Mouse (Mus musculus) erythroid progenitor cell, adult 5-6 weeks (primary cell): ENCODE results near the gene Fastkd3. TPM values are rescaled to one million over a fixed set of nuclear protein-coding genes. Genes with fewer than 3 reads are reported as not detected.
"Not testable (repeated sequence)": the region's sequence is repeated elsewhere in the genome, so short reads cannot be mapped to it uniquely, and the experiment has no call there.

Experiments
- ATAC-seq: replicated peaks from 2 replicates; pipeline ENCODE4 v1.8.0; 2016; ENCODE audit warnings: moderate number of reproducible peaks, mild to moderate bottlenecking, moderate TSS enrichment, inconsistent platforms; ENCODE audit not compliant: poor library complexity, low FRiP score, severe bottlenecking
- total RNA-seq, 2 experiments: library from RNA; stranded (forward) in 1 of 2; stranded (reverse) in 1 of 2; fragments of 150-400 nt in 1 of 2; fragments of 186-747, 209-891 nt in 1 of 2; gene quantifications; 2 replicates each; pipeline versions ENCODE4 v1.2.3 to v1.2.4; 2015 to 2017; ENCODE audit warnings: low replicate concordance in 2 of 2

Fastkd3 gene
- total RNA-seq (2015; ENCODE audit: low replicate concordance) (7.9 and 24.7 TPM in 2 replicates), total RNA-seq (2017; ENCODE audit: low replicate concordance) (4.6 TPM in 1 of 2 replicates, not detected in the other)

GRCm38 (mm10) chr13:68581747-68582516 lies at the start of gene Fastkd3, which contains the start of gene Mtrr:
Gene Fastkd3, plus strand, starts transcription at chr13:68582234.
Gene Mtrr, minus strand, starts transcription at chr13:68582149.
- peak; percentile 85 for ATAC-seq

DNA sequence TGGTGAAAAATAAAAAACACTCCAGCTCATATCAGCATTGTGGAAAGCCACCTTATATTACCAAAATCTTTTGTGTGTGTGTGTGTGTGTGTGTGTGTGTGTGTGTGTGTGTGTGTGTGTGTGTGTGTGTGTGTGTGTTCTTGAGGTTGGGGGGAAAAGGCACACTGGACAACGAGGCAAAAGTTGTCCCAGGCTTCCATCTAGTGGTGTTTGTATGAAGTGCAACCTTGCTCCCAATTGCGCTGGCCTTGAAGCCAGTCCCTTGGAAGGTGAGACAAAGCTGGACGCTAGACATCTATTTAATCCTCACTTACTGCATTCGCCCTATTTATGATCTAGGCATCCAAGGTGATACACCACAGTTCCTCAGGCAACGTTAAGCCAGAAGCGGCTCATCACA lies 28.6 kb upstream of the Fastkd3 start:
- not testable (repeated sequence) for ATAC-seq

- ATAC-seq: no peak
Observed at GRCm38 (mm10) chr13:68568110-68568509, 13.9 kb upstream of the Fastkd3 start.

- no peak for ATAC-seq
Observed at GRCm38 (mm10) chr13:68568548-68568947, 13.5 kb upstream of the Fastkd3 start.

DNA sequence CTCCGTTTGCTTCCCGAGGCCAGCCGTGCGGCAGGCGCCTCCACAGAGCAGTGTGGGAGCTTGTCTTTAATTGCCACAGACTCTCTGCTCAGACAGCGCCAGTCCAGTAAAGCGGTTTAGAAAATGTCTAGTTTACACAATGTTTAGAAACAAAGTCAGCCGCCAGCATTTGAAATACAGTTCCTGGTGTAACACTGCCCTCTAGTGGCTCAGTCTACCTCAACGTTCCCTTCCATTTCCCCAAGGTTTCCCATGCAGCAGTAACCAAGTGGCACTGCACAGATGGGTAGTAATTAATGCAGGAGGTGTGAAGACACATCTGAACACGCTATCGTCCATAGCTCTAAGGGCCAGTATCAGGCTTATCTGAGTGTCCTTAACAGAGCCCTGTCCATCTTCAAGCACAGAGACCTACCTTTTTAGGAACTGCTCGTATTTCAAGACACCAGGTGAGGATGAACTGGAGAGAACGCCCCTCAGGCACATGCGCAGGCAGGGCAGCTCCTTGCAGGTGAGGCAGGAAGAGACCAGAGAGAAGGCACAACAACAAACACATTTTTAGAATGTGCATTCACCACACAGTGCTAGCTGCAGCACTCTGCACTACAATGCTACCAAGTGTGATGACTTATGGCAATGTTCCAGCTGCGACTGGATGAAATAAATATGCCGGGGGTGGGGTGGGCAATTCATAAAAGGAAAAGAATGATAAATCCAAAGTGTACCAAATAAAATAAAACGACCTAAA lies 12.3 kb upstream of the Fastkd3 start:
- ATAC-seq: no peak

DNA sequence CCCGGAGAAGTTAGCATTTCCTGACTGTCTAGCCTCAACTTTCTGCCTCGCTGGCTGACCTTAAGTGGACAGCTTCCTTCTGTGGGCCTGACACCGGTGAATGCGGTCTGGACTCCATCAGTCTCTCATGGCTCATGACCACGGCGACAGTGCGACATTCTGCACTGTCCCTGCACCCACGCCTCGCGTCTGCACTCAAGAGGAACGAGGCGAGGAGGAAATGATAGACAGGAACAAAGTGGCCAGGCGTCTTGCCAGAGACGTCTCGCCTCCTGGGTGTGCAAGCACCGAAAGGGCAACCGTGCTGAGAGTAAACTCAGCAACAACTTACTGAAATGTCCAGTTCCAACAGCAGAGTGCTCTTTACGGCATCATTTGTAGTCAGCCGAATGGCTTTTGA lies 9.8 kb upstream of the Fastkd3 start:
- no peak for ATAC-seq

DNA sequence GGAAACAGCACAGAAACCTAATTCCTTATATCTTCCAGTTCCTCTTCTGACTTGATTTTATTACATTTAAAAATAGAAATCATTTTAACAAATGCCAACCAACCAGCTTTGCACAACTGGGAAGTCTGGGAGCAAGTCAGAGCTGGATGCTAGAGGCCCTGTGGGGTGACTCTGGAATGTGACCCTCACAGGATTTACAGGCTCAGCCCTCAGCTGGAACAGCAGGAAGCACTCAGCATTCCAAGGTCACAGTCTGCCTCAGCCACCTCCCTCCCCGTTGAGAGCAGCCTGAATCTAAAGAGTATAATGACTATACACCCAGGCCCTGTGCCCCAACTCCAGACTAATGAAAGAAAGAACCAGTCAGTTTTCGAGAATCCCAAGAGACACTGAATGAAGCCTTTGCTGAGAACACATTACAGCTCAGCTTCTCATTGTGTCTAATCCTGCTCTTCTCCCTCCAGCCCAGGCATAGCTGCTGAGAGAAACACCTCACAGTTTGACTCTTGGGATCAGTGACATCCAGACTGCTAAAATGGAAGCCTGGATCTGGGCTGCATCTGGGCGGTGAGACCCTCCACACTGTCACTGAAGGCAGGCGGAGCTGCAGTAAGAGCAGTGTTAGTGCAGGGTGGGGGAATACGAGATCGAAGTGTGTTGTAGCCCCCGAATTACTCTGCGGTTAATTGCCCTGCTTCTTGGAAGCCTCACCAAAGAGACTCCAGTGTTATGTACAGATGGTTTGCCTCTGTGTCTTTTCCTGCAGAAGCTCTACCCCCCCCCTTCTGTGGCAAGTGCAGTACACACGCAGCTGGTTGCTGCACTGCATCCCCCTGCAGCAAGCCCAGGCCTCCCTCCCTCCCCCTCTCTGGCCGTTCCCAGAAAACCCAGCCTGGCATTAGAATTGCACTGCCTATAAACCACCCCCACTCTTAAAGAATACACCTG lies 8.8 kb upstream of the Fastkd3 start:
- no peak for ATAC-seq

DNA sequence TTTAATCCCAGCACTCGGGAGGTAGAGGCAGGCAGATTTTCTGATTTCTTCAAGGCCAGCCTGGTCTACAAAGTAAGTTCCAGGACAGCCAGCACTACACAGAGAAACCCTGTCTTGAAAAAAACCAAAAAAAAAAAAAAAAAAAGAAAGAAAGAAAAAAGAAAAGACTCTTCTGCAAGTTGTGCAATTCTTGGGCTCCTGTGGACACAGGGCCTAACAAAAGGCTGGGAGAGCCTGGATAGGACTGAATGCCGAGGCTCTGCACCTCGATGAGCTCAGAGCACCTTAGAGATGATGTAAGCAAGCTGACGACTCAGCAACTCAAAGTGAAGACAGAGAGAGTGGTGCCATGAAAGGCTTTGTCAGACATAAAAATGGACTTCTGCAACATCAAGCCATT lies 7.6 kb upstream of the Fastkd3 start:
- ATAC-seq: no peak

DNA sequence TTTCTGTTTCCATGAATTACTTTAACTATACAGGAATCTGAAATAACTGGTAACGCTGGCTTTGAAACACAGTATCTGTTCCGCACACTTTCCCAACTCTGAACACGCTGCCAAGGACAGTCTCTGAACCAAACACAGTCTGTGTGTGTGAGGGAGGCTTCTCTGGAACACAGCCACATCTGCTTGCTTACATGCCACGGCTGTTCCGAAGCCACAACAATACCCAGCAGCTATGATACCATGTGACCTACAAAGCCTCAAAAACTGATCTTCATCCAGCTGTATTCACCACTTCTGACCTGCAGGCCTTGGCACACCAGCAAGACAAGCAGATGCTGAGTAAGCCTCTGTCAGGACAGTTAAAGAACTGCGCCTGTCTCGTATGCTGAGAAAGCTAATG lies 4.1 kb upstream of the Fastkd3 start:
- ATAC-seq: no peak

DNA sequence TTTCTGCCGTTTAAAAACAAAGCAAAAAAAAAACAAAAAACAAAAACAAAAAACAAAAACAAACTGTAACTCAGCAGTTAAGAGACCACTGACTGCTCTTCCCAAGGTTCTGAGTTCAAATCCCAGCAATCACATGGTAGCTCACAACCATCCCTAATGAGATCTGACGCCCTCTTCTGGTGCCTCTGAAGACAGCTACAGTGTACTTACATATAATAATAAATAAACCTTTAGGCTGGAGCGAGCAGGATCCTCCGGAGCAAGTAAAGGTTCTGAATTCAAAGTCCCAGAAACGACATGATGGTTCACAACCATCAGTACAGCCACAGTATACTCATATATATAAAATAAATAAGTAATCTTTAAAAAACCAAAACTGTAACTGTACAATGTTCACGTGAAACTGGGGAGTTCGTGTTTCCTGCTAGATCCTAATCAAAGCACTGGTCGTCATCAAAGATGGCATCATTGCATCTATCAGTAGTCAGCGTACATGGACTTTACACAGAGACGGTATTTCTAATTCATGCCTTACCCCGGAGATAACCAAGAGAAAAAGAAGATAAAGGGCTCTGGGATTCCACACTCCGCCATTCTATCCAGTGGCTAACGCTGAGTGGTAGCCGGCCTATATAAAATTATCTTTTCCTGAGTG lies 821 bp upstream of the Fastkd3 start:
- no peak for ATAC-seq

GRCm38 (mm10) chr13:68582517-68582780 lies 415 bp downstream of the Fastkd3 start:
- no peak for ATAC-seq

DNA sequence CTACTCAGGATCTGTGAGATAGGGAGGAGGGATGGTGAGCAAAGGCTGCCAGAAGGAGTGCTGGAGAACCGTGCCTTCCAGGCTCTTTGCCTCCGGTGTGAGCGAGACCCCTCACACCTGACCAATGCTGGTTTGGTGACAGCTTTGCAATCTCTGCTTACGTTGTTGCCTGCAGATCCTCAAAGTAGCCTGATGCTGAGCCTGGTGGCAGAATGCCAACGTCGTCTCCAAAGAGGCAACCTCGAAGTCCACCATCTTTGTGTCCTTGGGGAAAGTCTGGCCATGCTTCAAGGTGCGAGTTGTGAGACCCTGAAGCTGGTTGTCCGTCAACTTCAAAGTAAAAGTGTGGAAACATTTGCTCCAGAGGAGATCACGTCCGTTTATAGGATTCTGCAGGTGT lies 1.9 kb downstream of the Fastkd3 start:
- no peak for ATAC-seq

GRCm38 (mm10) chr13:68585441-68585840 lies 3.4 kb downstream of the Fastkd3 start:
- no peak for ATAC-seq

GRCm38 (mm10) chr13:68588352-68588751 lies 6.3 kb downstream of the Fastkd3 start:
- no peak for ATAC-seq

- ATAC-seq: no peak
Observed at GRCm38 (mm10) chr13:68593797-68594196, 11.8 kb downstream of the Fastkd3 start.

DNA sequence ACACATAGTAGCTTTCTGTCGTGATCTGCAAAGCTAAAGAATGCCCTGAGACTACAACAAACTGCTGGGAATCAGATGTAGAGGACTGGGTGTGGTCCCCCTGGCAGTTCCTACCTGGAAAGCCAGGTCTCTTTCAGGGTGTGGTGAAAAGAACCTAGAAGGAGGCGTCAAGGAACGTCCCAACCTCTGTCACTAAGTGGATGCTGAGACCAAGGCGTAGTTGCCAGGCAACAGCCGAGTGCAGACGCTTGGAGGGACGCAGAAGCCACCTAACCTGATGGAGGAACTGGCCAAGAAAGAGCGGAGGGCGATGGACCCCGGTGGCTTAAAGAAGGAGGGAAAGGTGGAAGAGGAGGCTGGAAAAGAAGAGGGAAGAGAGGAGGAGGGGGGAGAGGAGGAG lies 15.2 kb downstream of the Fastkd3 start, which contains the start of gene 1700001L19Rik:
Gene 1700001L19Rik, plus strand, starts transcription at position 223 of the 400 bp plus-strand sequence.
- ATAC-seq: no peak

DNA sequence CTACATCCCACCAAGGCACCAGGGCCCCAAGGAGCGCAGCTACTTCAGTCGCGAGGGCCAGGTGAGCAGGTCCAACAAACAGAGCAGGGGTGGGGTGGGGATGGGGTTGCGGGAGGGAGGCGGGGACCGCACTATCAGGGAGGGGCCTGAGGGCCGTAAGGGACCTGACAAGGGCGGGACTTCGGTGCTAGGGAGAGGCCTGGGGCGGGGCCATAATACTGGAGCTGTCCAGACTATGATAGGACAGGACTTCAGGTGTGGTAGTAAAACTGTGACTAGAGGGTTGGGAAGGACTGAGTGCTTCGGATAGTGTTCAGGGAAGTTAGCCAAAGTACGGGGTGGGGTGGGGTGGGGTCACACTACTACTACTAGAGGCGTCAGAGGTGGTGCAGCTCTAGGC lies 15.6 kb downstream of the Fastkd3 start:
- ATAC-seq: no peak; the same call in 1 of the 2 replicates

DNA sequence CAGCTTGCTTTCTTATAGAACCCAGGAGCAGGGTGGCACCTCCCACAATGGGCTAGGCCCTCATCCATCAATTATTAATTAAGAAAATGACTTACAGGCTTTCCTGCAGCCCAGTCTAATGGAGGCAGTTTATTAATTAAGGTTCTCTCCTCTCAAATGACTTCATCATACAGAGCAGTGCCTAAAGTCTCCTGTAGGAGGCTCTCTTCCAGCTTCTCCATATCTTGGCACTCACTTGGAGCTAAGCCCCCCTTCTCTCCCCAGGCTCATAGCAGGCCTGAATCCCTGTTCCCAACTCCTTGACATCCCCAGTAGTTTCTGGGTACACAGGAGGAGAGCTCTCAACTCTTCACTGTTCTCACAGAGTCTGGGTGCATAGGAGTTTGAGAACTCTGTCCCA lies 16.9 kb downstream of the Fastkd3 start:
- ATAC-seq: no peak

GRCm38 (mm10) chr13:68601184-68601583 lies 19.1 kb downstream of the Fastkd3 start:
- no peak for ATAC-seq

DNA sequence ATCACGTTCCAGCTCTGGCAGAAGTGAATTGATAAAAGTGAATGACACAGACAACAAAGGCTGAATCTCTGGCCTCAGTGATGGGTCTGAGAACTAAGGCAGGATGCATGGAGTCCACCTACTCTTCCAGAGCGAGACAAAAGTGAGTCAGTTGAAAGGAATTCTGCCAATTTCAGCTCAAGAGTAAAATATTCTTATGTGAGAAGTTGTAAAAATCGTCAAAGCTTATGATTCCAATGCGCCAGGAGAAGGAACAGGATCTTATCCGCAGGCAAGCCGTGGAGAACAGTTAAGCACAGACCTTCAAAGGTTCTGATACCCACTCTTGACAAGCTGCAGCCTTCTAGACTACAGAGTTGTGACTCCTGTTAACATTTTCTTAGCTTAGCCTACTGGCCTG lies 21.1 kb downstream of the Fastkd3 start:
- ATAC-seq: no peak
